Mouse (Mus musculus) small intestine, adult 2 months (tissue): ENCODE data around the gene Lrrc61. TPM values are rescaled to one million over a fixed set of nuclear protein-coding genes. Genes with fewer than 3 reads are reported as not detected.

Experiments
- H3K27ac ChIP-seq: fragments of 200-500 bp; 2 replicates; pipeline ENCODE4 v1.5.1; 2012; ENCODE audit warnings: low read depth, low read length, control low read depth, inconsistent platforms; ENCODE audit not compliant: insufficient read depth
- H3K27me3 ChIP-seq: fragments of 200-500 bp; 2 replicates; pipeline ENCODE4 v1.6.1; 2012; ENCODE audit warnings: mild to moderate bottlenecking, moderate library complexity, low read length, inconsistent platforms; ENCODE audit not compliant: control insufficient read depth, insufficient read depth
- H3K36me3 ChIP-seq: fragments of 200-500 bp; 2 replicates; pipeline ENCODE4 v1.6.1; 2012; ENCODE audit warnings: mild to moderate bottlenecking, low read length, control low read depth, inconsistent platforms; ENCODE audit not compliant: control insufficient read depth, insufficient read depth
- H3K4me1 ChIP-seq: fragments of 200-500 bp; 2 replicates; pipeline ENCODE4 v1.6.1; 2012; ENCODE audit warnings: low read length, inconsistent platforms, mixed read lengths; ENCODE audit not compliant: control insufficient read depth, insufficient read depth, insufficient read length
- H3K4me3 ChIP-seq: fragments of 200-500 bp; 2 replicates; pipeline ENCODE4 v1.5.1; 2012; ENCODE audit warnings: low read depth, mild to moderate bottlenecking, control low read depth, inconsistent platforms, low read length, moderate library complexity
- CTCF ChIP-seq: fragments of 200-500 bp; IDR thresholded peaks from 2 replicates; pipeline ENCODE4 v1.5.1; 2012; ENCODE audit warnings: low read depth, mild to moderate bottlenecking, control low read depth, inconsistent platforms, low read length, moderate library complexity, mixed read lengths; ENCODE audit not compliant: insufficient replicate concordance, insufficient read length; ENCODE audit errors: extremely low read depth
- POLR2A ChIP-seq: fragments of 200-500 bp; IDR thresholded peaks from 2 replicates; pipeline ENCODE4 v1.6.1; 2012; ENCODE audit warnings: low read depth, mild to moderate bottlenecking, control low read depth, inconsistent platforms, low read length, moderate library complexity
- WGBS: fragments of 180-500 bp; shearing (Covaris S2); methylation state at CpG from one replicate; pipeline ENCODE4 v1.1.7; 2018; 5-methylcytosine and 5-hydroxymethylcytosine counted together
- polyA plus RNA-seq: library from polyadenylated mRNA; depleted of rRNA; stranded (reverse); fragments of >200 nt; gene quantifications from 2 replicates; pipeline ENCODE4 v1.2.3, GENCODE M21; 2012

Gene Lrrc61
- polyA plus RNA-seq, 1 experiment: 12.4 TPM

GRCm38 (mm10) chr6:48569065-48569807 lies 14.6 kb downstream of the Lrrc61 start:
- Histone ChIP-seq H3K27ac (peak overlapping the region; percentile 9; the same call in 1 of the 2 replicates), H3K27me3 (no peaks in the 10 kb centered on the region), H3K36me3 (no peaks in the 10 kb centered on the region), H3K4me1 (peaks cover 23% of the 10 kb centered on the region), H3K4me3 (peak overlapping the region; percentile 10; the same call in 1 of the 2 replicates)
- 55% methylated on average over 8 of the region's 8 CpGs for WGBS
- TF ChIP-seq POLR2A (no peak), CTCF (no peak)

GRCm38 (mm10) chr6:48572014-48572413 lies 17.4 kb downstream of the Lrrc61 start:
- Histone ChIP-seq H3K4me1 (peaks cover 9% of the 10 kb centered on the region), H3K36me3 (no peaks in the 10 kb centered on the region), H3K27ac (peak overlapping the region; percentile 78), H3K27me3 (no peaks in the 10 kb centered on the region), H3K4me3 (peak overlapping the region; percentile 56)
- WGBS: 91% methylated on average over 5 of the region's 5 CpGs
- TF ChIP-seq POLR2A (no peak), CTCF (no peak)

GRCm38 (mm10) chr6:48572572-48573061 lies 18.0 kb downstream of the Lrrc61 start, which contains the start of gene Rarres2:
Rarres2 (minus strand) TSS chr6:48572789.
- Histone ChIP-seq H3K4me3 (peak within 1 kb of the TSS; percentile 56), H3K27ac (peak within 1 kb of the TSS; percentile 78), H3K36me3 (no peaks in the 10 kb centered on the region), H3K27me3 (no peaks in the 10 kb centered on the region), H3K4me1 (peaks cover 8% of the 10 kb centered on the region)
- peak; percentile 35; the same call in 1 of the 2 replicates for TF ChIP-seq POLR2A
- TF ChIP-seq CTCF: no peak
- WGBS: 48% methylated on average over 6 of the region's 6 CpGs

- Histone ChIP-seq H3K27ac (no peak overlapping the region), H3K4me3 (no peak overlapping the region), H3K36me3 (no peaks in the 10 kb centered on the region), H3K4me1 (peaks cover 6% of the 10 kb centered on the region), H3K27me3 (no peaks in the 10 kb centered on the region)
- TF ChIP-seq POLR2A (no peak), CTCF (no peak)
- 76% methylated on average over 10 of the region's 10 CpGs for WGBS
Observed at GRCm38 (mm10) chr6:48573280-48573679, 18.7 kb downstream of the Lrrc61 start.

- Histone ChIP-seq H3K4me1 (no peaks in the 10 kb centered on the region; the same call in 1 of the 2 replicates), H3K27me3 (no peaks in the 10 kb centered on the region), H3K4me3 (no peak overlapping the region), H3K36me3 (no peaks in the 10 kb centered on the region), H3K27ac (no peak overlapping the region)
- 70% methylated on average over 3 of the region's 3 CpGs for WGBS
- TF ChIP-seq POLR2A (no peak), CTCF (no peak)
Observed at GRCm38 (mm10) chr6:48573981-48574380, 19.4 kb downstream of the Lrrc61 start.

GRCm38 (mm10) chr6:48578736-48579135 lies 24.1 kb downstream of the Lrrc61 start:
- no peaks in the 10 kb centered on the region for H3K27me3 ChIP-seq
- H3K27ac ChIP-seq: peak overlapping the region; percentile 85; the same call in 1 of the 2 replicates
- 41% methylated on average over 5 of the region's 5 CpGs for WGBS

GRCm38 (mm10) chr6:48579215-48579648 lies 24.6 kb downstream of the Lrrc61 start:
- no peaks in the 10 kb centered on the region for H3K4me1 ChIP-seq
- peak overlapping the region; percentile 85 for H3K27ac ChIP-seq
- H3K27me3 ChIP-seq: no peaks in the 10 kb centered on the region
- no peak overlapping the region for H3K4me3 ChIP-seq
- H3K36me3 ChIP-seq: no peaks in the 10 kb centered on the region
- 17% methylated on average over 5 of the region's 5 CpGs for WGBS
- no peak for TF ChIP-seq POLR2A

More at GRCm38 (mm10) chr6:48578736-48579135, 24.1 kb downstream of the Lrrc61 start:
- Histone ChIP-seq H3K4me3 (no peak overlapping the region), H3K36me3 (no peaks in the 10 kb centered on the region), H3K4me1 (no peaks in the 10 kb centered on the region)
- no peak for TF ChIP-seq CTCF
- TF ChIP-seq POLR2A: no peak
